Mouse (Mus musculus) right cerebral cortex, adult 2 months (tissue): ENCODE data around the gene Cyp2c68.
"Not testable (repeated sequence)": the region's sequence is repeated elsewhere in the genome, so short reads cannot be mapped to it uniquely, and the experiment has no call there.

Experiments
- DNase-seq, 2 experiments: peaks; one replicate each; pipeline ENCODE4 v3.0.0; 2021 to 2022; ENCODE audit warnings: low spot score in 2 of 2

Cyp2c68 gene

GRCm38 (mm10) chr19:39740920-39741319, at the start of gene Cyp2c68:
Gene Cyp2c68 (minus strand): TSS chr19:39741054.
- no peak for DNase-seq

DNA sequence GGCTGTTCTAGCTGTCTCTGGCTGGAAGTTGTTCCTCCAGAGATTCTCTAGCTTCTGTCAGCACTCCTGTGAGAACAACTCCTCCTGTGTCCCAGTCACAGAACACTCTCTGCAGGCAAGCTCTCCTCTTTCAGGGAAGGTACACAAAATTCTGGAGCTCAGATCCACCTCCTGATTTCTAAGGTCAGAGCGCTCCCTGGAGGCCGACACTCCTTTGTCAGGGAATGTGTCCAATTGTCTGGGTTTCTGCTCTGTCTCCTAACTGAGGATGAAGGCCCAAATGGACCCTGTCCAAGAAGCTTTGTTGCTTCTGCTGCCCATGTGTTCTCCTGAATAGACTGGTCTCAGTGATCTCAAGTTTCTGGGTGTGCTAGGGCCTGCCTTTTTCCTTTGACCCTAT, 44.6 kb upstream of the Cyp2c68 start:
- not testable (repeated sequence) for DNase-seq

DNA sequence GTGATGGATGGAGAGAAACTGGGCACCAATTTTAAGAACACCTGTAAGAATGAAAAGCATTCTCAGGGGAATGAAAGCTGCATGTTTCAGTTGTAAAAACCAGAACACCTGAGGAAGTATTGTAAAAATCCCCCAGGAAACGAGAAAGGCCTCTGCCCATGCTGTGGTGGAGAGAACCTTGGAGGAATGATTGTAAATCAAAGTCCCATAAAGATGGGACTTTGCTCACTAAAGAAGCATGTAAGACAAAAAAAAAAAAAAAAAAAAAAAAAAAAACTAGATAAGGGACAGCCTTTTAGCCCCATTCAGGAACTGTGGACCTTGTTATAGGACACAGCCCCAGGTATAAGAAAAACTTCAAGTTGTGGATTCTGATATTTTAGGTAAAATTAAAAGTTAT, 4.5 kb upstream of the Cyp2c68 start:
- no peak for DNase-seq

DNA sequence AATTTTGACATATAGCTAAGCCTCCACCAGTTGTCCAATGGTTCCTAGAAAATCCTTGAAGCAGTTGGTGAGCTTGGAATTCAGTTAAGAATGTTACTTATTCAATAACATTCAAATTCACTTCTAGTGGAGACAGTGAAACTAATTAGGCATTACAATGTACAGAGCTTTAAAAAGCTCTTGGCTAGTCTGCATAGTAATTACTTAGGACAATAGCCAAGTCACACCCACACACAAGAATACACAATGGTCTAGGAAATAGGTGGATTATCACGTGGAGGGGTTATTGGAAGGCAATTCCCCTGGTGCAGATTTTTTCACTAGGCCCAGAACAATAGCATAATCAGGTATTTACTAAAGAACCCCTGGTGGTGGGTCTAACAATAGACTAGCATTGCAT, 3.5 kb upstream of the Cyp2c68 start:
- not testable (repeated sequence) for DNase-seq

DNA sequence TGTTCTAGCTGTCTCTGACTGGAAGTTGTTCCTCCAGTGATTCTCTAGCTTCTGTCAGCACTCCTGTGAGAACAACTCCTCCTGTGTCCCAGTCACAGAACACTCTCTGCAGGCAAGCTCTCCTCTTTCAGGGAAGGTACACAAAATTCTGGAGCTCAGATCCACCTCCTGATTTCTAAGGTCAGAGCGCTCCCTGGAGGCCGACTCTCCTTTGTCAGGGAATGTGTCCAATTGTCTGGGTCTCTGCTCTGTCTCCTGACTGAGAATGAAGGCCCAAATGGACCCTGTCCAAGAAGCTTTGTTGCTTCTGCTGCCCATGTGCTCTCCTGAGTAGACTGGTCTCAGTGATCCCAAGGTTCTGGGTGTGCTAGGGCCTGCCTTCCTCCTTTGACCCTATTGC, 29.7 kb downstream of the Cyp2c68 start:
- DNase-seq, result not testable (repeated sequence)

DNA sequence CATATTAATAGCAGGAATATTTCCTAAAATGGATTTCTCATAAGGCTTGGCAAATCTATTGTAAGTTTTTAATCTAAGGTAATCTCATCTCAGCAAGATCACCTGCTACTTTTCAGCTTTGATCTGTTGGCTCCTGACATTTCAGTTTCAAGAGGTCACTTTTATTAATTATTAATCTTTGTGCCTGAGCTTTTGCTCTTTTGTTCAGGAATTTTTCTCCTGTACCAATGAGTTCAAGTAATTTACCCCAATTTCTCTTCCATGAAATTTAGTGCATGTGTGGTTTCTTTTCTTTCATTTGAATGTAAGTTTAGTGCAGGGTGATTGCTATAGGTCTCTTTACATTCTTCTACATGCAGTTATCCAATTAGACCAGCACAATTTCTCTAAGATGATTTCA, 75.2 kb downstream of the Cyp2c68 start:
- not testable (repeated sequence) for DNase-seq

DNA sequence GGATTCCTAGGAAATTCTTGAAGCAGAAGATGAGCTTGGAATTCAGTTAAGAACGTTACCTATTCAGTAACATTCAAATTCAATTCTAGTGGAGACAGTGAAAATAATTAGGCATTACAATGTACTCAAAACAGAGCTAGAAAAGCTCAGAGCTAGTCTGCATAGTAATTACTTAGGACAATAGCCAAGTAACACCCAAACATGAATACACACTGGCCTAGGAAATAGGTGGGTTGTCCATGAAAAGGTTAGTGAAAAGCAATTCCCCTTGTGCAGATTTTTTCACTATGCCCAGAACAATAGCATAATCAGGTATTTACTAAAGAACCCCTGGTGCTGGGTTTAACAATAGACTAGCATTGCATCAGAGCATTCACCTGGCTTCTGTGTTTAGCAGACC, 88.5 kb downstream of the Cyp2c68 start:
- DNase-seq, result no peak

GRCm38 (mm10) chr19:39648938-39649337, 91.9 kb downstream of the Cyp2c68 start, which contains the start of gene Cyp2c67:
Gene Cyp2c67 (minus strand): TSS chr19:39649051.
- DNase-seq, result no peak

- DNase-seq, result no peak
Measured at GRCm38 (mm10) chr19:39647519-39647918, 93.3 kb downstream of the Cyp2c68 start.

GRCm38 (mm10) chr19:39644551-39644950, 96.3 kb downstream of the Cyp2c68 start:
- DNase-seq, result not testable (repeated sequence)
